Mouse (Mus musculus) c-Kit-positive CD71-positive TER-119-positive erythroid progenitor cells, embryonic 14.5 days (primary cell): ENCODE data around the gene Pacsin1.
"Not testable (repeated sequence)": the region's sequence is repeated elsewhere in the genome, so short reads cannot be mapped to it uniquely, and the experiment has no call there.

Experiments
- DNase-seq: peaks from one replicate; pipeline ENCODE4 v3.0.0-alpha.2; 2013; ENCODE audit warnings: low spot score

The Pacsin1 gene

DNA sequence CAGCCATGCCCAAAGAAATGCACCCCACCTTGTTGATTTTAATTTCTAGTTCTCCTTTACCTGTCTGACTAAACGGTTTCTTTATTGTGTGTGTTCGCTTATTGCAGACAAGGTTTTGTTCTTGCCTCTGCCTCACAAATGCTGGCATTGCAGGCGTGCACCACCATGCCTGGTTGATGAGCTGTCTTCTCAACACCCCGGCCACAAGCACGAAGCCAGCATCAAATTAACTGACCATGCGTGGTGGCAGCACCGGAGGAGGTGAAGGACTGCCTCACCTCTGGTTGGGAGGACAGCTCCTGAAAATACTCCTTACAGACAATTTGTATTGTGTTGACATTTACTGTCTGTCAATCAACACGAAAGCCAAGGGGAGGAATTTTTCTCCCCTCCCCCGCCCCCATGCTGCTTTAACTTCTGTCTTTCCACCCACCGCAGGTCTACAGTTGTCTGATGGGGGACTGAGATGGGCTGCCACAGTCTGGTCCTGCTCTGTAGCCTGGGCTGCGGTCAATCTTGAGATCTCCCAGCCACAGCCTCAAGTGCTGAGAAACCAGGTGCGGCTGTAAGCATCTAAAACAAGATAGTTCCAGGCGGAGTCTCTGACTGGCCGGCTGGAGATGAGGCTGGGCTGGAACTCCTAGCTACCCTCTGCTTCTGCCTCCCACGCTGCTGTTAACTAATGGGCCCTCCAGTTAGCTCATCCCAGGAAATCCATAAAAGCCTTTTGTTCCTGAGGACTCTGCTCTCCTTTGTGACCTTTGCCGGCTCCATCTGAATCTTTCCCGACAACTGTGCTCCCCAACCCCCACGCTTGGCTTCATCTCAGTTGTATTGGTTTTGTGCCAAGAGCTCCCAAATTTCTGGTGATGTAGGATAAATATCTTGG, 18.9 kb upstream of the Pacsin1 start, which contains the start of gene Rps10:
Rps10 (minus strand) TSS at position 538 of the 889 bp plus-strand sequence.
- DNase-seq: no peak

DNA sequence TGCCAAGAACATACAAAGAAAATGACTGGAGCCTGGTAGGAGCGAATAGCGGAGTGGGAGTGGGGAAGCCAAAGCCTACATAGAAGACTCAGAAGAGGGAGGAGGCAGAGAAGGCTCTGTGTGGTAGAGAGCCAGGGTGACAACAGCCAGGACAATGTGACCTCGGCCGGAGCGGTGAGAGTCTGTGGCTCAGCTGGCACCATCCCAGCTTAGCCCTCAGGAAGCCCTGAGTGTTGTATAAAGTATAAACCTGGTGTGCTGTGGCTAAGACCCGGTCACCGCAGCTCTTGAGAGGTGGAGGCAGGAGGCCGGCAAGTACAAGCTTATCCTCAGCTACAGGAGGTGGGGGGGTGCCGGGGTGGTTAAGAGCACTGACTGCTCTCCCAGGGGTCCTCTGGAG, 18.0 kb upstream of the Pacsin1 start:
- DNase-seq: no peak

DNA sequence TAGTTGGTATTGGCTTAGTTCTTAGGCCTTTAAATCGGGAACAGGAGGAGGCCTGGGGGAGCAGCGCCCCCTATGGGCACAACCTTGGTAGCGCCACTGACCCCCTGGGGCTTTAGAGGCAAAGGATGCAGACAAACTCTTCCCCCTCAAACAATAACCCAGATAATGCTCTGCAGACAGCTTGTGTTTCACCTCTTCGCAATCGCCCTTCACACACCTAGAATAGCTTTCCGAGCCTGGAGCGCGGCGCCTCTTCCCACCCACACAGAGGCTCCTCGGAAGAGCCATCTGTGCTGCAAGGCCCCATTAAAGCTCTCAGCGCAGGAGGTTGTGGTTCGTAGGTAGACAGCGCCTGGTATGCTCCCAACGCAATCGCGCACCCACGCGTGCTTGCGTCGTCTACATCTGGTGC, 16.4 kb upstream of the Pacsin1 start:
- no peak for DNase-seq

DNA sequence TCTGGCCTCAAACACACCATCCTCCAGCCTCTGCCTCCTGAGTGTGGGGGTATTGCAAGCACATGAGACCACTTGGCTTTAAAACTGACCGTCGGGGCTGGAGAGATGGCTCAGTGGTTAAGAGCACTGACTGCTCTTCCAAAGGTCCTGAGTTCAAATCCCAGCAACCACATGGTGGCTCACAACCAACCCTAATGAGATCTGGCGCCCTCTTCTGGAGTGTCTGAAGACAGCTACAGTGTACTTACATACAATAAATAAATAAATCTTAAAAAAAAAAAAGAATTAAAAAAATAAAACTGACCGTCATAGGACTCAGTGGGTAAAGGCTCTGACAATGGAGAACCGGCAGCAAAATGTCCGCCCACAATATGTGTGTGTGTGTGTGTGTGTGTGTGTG, 15.5 kb upstream of the Pacsin1 start:
- DNase-seq: not testable (repeated sequence)

DNA sequence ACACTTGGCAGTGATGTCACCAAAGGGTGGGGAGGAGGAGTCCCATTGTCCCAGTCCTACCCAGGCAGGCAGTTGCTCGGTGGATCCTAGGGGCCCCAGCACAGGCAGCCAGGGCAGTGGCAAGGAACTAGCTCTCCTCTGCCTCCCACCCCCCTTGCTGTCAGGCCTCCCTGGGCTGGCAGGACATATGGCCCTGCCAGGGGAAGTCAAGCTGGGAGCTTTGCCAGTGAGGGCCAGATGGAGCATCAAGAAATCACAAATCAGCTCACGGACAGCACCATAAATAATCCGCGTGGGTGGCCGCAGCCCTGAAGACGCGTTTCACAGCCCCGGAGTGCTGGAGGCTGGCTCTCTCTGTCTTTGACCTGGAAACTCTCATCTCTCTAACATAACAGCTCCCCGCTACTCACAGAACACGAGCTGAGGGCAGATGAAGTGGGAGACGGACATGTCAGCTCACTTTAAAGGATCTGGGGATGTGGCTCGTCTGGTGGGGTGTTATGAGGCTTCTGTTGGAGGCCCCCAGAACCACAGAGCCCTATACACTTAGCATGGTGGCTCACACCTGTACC, 12.7 kb upstream of the Pacsin1 start:
- DNase-seq: no peak

DNA sequence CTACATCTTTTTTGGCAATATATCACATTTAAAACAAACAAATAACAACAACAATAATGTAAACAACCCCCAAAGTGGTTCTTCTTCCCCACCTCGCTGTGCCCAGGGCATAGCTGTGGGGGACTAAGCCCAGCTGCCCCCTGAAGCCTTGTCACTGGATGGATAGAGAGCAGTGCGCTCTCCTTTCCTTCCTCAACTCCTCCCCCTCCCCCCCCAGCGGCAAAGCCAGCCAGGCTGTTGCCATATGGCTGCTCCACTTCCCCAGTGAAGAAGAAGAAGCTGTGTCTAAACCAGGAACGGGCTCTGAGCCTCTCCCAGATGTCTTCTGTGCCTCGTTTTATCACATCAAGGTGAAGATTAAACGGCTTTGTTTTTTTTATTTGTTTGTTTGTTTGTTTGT, 12.2 kb upstream of the Pacsin1 start:
- no peak for DNase-seq

DNA sequence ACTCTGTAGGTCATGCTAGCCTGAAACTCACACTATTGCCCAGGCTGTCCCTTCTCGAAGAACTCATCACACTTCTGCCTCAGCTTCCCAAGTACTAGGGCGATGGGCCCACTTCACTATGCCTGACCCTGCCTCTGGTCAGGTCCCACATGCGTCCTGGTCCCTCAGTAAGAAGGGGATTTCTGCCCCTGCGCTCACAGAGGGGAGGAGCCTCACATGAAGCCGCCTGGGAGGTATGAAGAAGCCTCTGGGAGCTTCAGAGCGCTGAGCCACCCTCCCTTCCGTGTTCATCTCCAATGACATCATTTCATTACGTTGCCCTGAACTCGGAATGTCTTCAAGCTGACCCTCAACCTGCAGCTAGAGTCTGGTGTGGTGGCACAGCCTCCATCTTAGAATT, 11.6 kb upstream of the Pacsin1 start:
- DNase-seq: no peak

DNA sequence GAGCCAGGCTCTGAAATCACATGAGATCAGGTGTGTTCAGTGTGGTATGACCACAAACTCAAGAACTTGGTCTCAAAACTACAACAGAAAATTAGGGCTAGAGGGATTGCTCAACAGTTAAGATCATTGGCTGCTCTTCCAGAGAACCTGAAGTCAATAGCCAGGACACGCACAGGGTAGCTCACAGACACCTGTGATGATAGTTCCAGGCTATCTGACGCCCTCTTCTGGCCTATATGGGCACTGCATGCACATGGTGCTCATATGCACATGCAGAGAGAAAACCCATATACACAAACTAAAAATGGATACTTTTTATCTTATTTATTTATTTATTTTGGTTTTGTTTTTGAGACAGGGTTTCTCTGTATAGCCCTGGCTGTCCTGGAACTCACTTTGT, 10.7 kb upstream of the Pacsin1 start:
- DNase-seq: no peak

DNA sequence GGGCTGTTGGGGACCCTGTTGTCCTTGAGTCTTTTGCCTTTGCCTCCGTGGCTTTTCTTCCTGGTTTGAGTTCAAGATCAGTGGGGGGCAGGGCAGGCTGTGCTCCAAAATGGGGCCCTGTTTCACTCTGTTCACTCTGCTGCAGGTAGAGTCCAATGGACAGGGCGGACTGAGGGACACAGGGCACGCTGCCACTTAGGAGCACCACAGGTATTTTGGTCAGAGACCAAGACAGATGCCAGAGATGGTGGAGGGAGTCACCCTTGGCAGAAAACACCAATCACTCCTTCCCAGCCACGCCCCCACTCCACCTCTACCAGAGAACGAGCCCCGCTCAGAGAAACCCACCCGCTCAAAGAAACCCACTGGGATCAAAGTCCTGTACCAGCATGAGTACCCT, 9.5 kb upstream of the Pacsin1 start:
- DNase-seq: no peak

DNA sequence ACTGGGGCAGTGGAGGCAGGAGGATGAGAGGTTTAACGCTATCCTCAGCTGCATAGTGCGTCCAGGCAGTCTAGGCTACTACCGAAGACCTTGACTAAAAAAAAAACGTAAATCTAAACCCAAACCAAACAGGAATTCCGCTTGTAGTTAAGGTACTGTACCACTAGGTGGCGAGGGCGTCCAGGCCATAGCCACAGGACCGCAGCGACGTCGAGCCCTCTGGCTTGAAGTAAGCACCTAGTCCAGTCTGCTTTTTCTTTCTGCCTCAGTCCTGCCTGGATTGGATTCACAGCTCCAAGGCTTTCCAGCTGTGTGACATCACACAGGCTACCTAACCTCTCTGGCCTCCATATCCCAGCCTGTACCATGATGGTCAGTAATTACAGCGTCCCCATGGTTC, 5.1 kb upstream of the Pacsin1 start:
- peak; percentile 66 for DNase-seq

DNA sequence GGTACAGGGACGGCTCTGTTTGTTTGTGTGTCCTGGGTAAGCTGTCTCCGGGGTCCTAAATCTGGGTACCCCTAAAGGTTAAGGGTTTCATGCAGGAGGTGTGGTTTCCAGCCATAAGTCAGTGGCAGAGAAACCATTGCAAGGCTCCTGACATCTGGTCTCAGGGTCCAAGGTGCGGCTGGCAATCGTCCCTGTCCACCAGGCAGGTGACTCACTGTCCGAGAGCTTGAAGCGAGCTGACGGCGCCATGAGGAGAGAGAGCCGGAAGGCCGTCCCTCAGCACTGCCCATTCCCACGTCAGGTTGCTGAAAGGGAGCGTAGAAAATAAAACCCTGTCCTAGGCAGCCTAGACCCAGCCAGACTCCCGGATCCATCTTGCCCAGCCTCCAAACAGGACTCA, 4.7 kb upstream of the Pacsin1 start:
- DNase-seq: no peak

DNA sequence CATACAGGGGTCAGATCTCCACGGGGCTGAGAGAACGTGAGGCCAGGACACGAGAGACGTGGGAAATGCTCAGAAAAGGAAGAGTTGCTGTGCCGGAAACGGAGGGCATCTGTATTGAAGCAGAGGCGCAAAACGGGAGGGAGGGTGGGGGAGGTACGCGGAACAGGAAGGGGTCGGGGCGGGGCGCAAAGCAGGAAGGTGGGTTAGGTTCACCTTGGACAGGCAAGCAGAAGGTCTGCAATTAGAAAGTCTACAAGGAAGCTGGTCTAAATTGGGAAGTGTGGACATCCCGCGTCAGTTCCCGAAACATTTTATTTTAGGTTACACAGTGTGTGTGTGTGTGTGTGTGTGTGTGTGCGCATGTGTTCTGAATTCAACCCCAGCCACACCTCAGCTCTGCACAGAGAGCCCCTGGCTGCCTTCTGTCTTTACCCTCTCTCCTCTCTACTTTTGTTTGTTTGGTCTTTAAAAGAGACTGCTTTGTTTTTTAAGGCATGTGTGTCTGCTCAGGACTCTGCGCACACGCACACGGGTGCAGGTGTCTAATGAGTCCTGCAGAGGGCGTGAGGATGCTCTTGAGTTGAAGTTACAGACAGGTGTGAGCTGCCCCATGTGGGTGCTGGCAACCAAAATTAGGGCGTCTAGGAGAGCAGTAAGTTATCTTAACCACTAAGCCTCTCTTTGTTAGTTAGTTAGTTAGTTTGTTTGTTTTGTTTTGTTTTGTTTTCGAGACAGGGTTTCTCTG, 3.1 kb upstream of the Pacsin1 start:
- no peak for DNase-seq

DNA sequence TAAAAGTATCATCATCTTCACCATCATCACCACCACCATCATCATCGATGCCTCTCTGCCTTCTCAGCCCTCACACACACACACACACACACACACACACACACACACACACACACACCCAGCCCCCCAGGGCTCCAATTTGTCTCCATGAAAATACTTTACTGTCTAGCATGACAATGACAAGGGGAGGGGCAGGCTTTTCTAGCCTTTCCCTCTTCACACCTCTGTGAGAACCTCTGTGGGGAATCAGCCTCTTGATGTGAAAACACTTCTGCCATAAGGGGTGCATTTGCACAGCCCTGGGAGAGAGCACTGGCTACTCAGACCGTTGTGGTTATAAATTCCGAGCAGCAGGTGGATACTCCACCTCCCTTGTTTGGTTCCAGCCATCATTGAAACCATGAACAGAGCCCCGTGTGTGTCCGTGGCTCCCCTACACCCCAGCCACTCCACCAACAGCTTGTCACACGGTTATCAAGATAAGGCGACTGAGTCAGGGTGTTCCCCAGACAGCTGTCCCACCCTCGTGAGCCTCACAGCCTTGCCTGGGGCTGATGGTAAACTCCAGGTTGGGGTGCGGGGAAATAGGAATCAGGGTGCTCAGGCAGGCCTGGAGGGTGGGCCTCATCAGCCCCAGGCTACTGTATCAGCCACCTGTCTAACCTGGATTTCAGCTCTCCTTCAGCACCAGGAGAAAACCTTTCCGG, 1.9 kb upstream of the Pacsin1 start:
- DNase-seq: no peak

DNA sequence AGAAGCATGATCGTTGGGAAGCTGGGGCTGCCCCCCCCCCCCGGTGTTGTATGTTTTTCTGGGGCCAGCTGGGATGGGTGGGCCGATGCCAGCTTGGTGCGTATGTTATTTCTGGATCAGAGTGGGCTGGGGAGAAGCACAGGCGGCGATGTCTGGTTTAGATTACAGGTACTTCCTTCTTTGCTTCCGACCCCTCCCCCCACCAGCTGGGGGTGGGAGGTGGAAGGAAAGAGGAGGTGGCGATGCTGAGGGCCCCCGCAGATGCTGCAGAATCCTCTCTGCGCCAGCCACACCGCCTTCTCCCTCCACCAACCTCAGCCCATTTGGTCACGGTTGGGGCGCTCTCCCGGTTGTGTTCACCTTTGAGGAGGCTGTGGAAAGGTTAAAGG, 696 bp downstream of the Pacsin1 start:
- no peak for DNase-seq

DNA sequence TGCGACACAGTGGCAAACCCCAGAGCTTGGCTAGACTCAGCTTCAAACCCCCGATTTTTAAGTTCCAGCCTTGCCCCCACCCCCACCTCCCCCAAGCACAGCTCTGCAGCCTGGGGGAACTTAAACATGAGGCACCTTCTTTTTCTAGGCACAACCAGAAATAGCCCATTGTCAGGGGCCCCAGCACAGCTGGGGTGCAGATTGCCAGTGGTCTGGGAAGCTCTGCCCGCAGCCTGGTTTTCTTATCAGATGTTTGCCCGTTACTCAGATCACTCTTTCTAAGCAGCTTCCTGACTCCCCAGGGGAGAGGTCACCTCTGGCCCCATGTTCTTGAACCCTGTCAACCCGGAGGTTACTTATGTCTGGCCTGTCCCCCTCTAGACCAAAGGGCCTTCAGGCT, 1.1 kb downstream of the Pacsin1 start:
- no peak for DNase-seq

DNA sequence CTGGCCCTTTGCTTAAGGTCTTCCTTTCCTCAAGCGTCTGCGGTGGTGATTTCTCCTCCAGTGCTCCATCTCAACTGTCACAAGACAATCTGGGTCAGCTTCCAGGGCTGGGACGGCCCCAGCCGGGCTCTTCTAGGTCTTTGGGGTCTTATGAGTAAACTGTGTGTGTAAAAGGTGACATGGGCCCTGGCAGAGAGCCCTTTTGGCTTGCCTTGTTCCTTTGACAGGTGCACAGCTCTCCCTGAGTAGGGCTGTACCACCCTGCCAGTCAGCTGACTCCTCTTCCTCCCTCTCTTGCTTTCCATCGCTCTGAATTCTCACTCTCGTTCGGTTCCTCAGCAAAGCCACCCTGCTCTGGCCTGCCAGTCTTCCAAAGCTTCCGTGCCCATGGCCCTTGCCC, 1.8 kb downstream of the Pacsin1 start:
- no peak for DNase-seq

DNA sequence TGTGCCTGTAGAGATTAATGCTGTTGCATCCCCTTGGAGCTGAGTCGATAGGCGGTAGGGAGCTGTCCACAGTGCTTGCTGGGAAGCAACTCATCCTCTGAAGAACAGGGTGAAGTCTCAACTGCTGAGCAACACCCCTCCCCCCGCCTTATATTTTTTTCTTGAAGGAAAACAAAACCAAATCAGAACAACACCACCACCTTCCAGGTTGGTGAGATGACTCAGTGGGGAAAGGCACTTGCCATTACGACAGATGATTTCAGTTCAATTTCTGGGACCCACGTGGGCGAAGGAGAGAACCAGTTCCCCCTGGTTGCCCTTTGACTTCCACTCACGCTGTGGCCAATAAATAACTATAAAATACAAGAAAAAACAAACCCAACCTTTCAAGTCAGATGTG, 3.5 kb downstream of the Pacsin1 start:
- DNase-seq: no peak

DNA sequence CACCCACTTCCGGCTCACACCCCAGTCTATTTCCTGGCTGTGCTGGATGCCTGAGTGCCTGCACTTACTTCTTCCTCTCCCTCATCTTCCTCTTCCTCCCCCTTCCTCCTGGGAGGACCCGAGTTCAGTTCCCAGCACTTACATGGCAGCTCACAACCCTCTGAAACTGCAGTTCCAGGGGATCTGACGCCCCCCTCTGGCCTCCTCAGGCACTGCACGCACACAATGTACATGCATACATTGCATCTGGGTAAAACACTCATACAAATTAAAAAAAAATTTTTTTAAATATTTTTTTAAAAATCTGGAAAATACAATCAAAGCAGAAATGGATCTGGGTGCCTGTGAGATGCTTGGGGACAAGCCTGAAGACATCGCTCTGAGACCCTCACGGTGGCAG, 16.4 kb downstream of the Pacsin1 start:
- no peak for DNase-seq

DNA sequence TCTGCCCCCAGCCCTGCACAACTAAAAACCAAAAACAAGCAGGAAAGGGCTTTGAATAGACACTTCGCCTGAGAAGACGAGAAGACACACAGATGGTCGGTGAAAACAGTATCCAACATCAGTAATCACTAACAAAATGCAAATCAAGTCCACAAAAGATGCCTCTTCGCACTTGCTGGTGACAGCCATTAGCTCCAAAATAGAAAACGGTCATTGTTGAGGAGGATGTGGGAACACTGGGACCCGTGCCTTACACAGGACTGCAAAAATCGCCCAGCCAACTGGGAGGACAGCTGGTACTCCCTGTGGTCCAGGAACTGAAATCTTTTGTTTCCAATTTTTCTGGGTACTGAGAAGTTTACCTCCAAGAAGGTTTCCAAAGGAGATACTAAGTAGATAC, 18.6 kb downstream of the Pacsin1 start:
- no peak for DNase-seq

DNA sequence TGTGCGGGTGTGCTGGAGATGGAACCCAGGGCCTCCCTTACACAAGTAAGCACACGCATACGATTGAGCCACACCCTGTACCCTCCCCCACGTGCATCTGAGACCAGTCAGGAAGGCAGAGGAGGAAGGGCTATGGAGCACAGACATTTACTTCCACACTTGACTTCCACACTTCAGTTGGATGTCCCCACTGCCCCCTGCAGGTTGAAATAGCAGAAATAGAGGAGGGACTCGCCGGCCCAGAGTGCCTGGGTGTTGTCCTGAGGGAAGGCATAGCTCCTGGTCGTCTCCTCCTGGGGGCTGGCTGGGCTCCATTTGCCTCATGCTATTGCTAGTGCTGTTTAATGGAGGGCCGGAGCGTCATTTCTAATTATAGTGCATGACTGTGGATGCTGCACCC, 20.1 kb downstream of the Pacsin1 start:
- no peak for DNase-seq

DNA sequence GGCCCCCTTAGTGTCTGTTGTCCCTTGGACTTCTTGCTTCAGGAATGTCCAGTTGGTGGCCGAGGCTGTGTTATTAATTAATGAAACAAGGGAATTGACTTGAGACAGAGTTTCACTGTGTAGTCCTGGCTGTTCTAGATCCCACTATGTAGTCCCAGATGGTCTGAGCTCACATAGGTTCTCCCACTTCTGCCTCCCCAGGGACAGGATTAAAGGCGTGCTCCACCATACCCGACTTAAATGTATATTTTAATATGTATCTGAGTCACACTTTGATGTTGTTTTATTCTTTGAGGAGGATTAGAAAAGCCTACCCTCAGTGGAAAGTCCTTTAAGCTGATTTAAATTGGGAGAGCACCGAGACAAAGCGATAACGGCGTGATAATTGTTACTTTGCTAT, 21.0 kb downstream of the Pacsin1 start:
- DNase-seq: no peak

DNA sequence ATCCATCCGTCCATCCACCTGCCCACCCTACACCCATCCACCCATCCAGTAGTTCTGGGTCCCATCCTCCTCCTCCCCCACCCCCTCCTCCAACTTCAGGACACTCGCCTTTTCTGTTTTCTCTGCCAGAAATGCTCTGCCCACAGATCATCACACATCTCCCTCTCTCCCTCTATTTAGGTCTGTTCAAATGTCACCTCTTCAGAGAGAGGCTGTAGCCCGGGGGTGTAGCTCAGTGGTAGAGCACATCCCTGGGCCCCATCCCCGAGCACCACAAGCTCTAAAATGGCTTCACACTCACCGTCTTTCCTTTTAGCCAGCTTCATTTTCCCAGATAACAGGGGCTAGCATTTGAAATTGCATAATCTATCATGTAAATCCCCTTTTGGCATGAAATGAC, 22.4 kb downstream of the Pacsin1 start:
- no peak for DNase-seq
